Mouse (Mus musculus): ENCODE results near the gene Kctd5. TPM values are rescaled to one million over a fixed set of nuclear protein-coding genes. Genes with fewer than 3 reads are reported as not detected.
"Not testable (repeated sequence)": the region's sequence is repeated elsewhere in the genome, so short reads cannot be mapped to it uniquely, and the experiment has no call there.

Kctd5 gene
- 10 to 100 TPM; 37.6 to 48.3 TPM for total RNA-seq (2021)
- long read RNA-seq, experiment 1, transcript Kctd5-201 (6 exons, 2,443 nt) = major isoform, 154 of 161 reads
- long read RNA-seq, experiment 1, partial matches to known transcripts = 1 of 161 reads
- long read RNA-seq, experiment 1, other reads (novel, unspliced or antisense) = 6 of 161 reads
- long read RNA-seq, experiment 2, transcript Kctd5-201 (6 exons, 2,443 nt) = major isoform, 138 of 150 reads
- long read RNA-seq, experiment 2, partial matches to known transcripts = 7 of 150 reads
- long read RNA-seq, experiment 2, other reads (novel, unspliced or antisense) = 5 of 150 reads

- DNase-seq (ENCODE audit: low spot score in 2 of 2) = peak; percentile 96 to 97
- intact Hi-C loops (cut with DNase I) = loop anchor here (5.0 kb wide), 1 partner anchor 69 kb away; no protein-coding TSS in a partner anchor
Measured at GRCm38 (mm10) chr17:24072919-24073696, at the start of gene Kctd5. Gene Kctd5, minus strand, starts transcription at chr17:24073485.

DNA sequence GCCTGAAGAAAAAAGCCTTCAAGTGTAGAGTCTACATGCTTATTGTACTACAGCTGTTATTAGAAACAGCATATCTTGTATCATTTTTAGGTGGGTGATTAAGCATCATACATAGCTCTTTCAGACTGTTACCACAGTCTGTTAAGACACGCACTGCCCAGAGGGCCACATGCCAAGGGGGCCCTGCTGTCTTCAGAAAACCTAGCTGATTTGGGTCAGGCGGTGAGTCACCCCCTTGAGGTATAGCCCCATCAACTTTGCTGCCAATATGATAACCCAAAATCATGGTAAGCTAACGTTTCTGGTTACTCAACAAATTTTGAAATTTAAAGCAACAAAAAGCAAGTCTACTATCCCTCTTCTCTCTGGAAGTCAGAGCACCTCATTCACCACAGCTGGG lies 46.2 kb upstream of the Kctd5 start:
- DNase-seq (ENCODE audit: low spot score in 2 of 2) = no peak
- intact Hi-C loops (cut with DNase I) = no loop called here

GRCm38 (mm10) chr17:24113031-24113430 lies 39.7 kb upstream of the Kctd5 start:
- no peak for DNase-seq (ENCODE audit: low spot score in 2 of 2)
- intact Hi-C loops (cut with DNase I) = no loop called here

GRCm38 (mm10) chr17:24111256-24111655 lies 38.0 kb upstream of the Kctd5 start:
- DNase-seq (ENCODE audit: low spot score in 2 of 2) = no peak
- intact Hi-C loops (cut with DNase I) = no loop called here

DNA sequence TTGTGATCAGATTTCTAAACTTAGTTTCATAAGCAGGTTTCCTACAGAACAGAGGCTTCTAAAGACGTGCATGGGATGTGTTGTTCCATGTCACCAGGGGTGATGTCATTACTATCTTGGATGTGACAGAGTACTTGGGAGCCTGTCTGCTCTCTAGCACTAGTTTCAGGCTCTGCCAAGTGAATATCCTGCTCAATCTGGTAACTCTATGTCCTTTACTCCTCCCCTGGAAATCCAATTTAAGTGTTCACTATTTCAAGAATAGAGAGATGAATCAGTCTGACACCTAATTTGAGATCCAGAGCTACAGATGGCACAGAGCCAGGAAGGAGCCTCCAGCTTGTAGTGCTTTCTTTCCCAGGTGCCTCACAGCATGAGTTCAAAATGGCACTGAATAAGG lies 35.6 kb upstream of the Kctd5 start:
- intact Hi-C loops (cut with DNase I) = no loop called here
- DNase-seq (ENCODE audit: low spot score in 2 of 2) = peak; percentile 59 to 69

DNA sequence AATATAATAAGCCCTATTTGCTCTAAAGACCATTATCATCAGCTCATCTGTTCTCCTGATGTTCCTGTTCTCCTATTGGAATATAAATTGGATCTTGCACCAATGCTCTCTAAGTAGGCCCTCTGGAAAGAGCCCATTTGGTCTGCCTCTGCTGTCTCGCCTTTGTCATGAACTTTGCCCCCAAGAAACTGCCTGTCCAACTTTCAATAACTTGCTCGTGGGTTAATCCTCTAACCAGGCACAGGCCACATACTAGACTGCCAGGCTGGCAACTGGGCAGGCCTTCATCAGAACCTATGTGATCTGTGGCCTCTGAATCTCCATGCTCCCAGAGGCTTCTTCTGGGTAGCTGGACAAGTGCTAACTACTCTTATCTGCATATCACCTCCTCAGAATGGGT lies 31.8 kb upstream of the Kctd5 start:
- intact Hi-C loops (cut with DNase I) = no loop called here
- no peak for DNase-seq (ENCODE audit: low spot score in 2 of 2)

- intact Hi-C loops (cut with DNase I) = no loop called here
- no peak for DNase-seq (ENCODE audit: low spot score in 2 of 2)
Measured at GRCm38 (mm10) chr17:24098354-24098753, 25.1 kb upstream of the Kctd5 start.

DNA sequence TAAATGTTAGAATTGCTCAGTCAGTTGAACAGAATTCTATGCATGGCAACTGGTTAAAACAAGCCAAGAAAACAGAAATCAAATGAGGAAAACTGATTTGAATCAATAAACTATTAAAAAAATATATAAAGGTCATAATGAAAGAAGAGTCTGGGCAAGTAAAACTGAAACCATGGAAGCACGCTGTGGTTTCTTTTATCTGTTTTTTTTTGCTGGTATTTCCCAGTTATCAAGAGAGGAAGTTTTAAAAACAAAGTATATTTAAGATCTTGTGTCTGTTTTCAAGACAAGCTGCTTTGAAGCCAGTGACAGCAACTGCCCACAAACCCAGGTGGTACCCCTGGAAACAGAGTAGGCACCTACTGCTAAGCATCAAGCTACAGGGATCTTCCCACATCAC lies 17.3 kb upstream of the Kctd5 start:
- no peak for DNase-seq (ENCODE audit: low spot score in 2 of 2)
- intact Hi-C loops (cut with DNase I) = no loop called here

DNA sequence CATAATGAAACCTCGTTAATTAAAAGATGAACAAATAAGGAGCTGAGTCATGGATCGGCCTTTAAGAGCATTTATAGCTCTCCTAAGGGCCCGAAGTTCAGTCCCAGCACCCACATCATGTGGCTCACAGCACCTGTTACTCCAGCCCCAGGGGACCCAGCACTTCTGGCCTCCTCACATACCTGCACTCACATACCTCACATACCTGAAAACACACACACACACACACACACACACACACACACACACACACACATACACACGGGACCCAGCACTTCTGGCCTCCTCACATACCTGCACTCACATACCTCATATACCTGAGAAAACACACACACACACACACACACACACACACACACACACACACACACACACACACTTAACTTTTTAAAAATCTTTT lies 13.1 kb upstream of the Kctd5 start:
- DNase-seq (ENCODE audit: low spot score in 2 of 2); intact Hi-C loops (cut with DNase I): not testable (repeated sequence)

GRCm38 (mm10) chr17:24084593-24084992 lies 11.3 kb upstream of the Kctd5 start:
- DNase-seq (ENCODE audit: low spot score in 2 of 2) = no peak
- intact Hi-C loops (cut with DNase I) = no loop called here

- intact Hi-C loops (cut with DNase I) = no loop called here
- DNase-seq (ENCODE audit: low spot score in 2 of 2) = no peak
Measured at GRCm38 (mm10) chr17:24077101-24077500, 3.8 kb upstream of the Kctd5 start.

DNA sequence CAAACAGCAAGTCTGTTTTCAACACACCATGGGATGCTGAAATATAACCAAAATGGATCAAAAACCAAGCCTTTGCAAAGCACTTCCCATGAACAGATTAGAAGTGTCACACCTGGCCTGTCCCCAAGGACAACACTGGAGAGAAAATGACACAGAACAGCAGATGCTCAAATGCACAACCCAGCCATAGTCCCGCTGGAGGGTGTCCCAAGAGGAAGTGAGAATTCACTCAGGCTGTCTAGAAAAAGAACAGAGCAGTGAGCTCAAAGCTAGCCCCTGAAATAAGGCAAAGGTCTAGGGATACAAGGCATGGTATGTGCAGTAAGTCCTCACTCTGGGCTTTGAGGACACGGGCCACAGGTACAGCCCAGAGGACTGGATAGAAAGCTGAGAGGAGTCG lies 3.8 kb downstream of the Kctd5 start:
- intact Hi-C loops (cut with DNase I) = no loop called here
- DNase-seq (ENCODE audit: low spot score in 2 of 2) = no peak

GRCm38 (mm10) chr17:24068271-24068670 lies 5.0 kb downstream of the Kctd5 start:
- intact Hi-C loops (cut with DNase I) = no loop called here
- peak; percentile 36 to 74 for DNase-seq (ENCODE audit: low spot score in 2 of 2)

DNA sequence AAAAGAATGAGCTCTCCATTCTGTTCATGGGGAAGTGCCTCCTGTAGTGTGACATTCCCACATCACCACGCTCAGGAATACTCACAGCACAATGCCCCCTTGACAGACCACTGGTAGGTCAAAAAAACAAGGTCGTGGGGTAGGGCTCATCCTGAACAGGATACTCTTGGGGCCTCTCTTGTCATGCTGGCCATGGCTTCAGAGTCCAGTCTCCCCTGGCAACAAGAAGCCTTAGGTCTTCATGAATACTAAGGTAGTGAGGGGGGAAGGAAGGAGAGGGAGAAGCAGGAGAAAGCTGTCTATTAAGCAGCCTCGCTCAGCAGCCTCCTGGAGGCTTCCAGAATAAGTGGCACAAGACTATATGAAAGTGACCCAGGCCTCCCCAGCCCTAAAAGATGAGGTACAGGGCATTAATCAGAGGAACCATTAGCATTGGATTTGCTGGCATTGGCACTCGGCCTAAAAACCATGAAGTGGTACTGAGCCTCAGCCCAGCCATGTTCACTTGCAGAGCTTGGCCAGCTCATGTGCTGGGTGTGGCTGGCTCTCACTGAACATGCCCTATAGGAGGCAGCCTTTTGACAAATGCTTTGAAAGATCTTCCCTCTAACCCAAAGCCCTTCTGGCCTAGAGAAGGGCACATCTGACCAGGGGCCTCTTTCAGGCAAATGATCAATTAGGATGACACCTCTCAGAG lies 10.7 kb downstream of the Kctd5 start:
- no peak for DNase-seq (ENCODE audit: low spot score in 2 of 2)
- intact Hi-C loops (cut with DNase I) = no loop called here

DNA sequence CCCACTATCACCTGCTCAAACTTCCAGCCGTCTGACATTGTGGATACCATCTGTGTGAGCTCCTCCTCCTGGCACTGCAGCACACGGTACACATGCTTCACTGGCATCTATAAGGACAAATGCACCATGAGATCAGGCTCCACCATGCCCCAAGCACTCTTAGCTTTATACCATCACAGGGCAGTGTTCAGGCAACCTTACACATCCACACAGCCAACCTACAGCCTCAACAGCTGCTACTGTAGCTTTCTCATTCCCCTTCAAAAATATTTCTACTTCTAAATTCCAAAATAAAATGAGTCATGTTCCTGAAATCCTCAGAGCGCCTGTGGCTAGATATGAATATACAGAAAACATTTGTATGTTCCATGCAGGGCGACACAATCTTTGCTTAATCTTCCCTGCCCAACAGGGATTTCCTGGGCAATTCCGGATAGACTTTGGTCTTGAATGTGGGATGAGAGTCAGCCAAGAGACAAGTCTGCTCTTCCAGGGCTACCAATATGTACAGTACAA lies 15.5 kb downstream of the Kctd5 start:
- DNase-seq (ENCODE audit: low spot score in 2 of 2) = no peak
- intact Hi-C loops (cut with DNase I) = no loop called here

GRCm38 (mm10) chr17:24056636-24057625 lies 16.4 kb downstream of the Kctd5 start:
- intact Hi-C loops (cut with DNase I) = no loop called here
- no peak for DNase-seq (ENCODE audit: low spot score in 2 of 2)

- intact Hi-C loops (cut with DNase I) = no loop called here
- no peak for DNase-seq (ENCODE audit: low spot score in 2 of 2)
Measured at GRCm38 (mm10) chr17:24049008-24049407, 24.3 kb downstream of the Kctd5 start.

GRCm38 (mm10) chr17:24048053-24048452 lies 25.2 kb downstream of the Kctd5 start:
- intact Hi-C loops (cut with DNase I) = no loop called here
- DNase-seq (ENCODE audit: low spot score in 2 of 2) = no peak

DNA sequence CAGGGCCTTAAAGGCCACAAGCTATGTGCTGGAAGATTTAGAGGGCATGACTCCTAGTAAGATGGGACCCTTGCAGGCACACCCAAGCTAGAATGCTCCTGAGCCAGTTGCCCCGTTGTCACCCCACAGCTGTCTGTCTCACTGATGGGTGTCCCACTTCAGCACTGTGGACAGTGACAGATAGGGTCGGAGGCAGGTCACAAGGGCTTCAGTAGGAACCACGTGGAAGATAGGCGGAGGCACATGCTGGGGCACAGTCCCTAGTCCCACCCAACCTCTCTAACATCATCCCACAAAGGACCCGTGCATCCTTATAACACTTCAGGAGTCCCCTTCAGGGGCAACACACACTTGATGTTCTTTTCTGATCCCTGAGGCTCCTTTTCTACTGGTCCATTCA lies 27.3 kb downstream of the Kctd5 start:
- intact Hi-C loops (cut with DNase I) = no loop called here
- DNase-seq (ENCODE audit: low spot score in 2 of 2) = no peak

All from left cerebral cortex, postnatal 14 days (tissue).